Mouse (Mus musculus): ENCODE results near the gene Spag17. TPM values are rescaled to one million over a fixed set of nuclear protein-coding genes. Genes with fewer than 3 reads are reported as not detected.

The Spag17 gene
- polyA plus RNA-seq, 1 experiment: 0.03 TPM

DNA sequence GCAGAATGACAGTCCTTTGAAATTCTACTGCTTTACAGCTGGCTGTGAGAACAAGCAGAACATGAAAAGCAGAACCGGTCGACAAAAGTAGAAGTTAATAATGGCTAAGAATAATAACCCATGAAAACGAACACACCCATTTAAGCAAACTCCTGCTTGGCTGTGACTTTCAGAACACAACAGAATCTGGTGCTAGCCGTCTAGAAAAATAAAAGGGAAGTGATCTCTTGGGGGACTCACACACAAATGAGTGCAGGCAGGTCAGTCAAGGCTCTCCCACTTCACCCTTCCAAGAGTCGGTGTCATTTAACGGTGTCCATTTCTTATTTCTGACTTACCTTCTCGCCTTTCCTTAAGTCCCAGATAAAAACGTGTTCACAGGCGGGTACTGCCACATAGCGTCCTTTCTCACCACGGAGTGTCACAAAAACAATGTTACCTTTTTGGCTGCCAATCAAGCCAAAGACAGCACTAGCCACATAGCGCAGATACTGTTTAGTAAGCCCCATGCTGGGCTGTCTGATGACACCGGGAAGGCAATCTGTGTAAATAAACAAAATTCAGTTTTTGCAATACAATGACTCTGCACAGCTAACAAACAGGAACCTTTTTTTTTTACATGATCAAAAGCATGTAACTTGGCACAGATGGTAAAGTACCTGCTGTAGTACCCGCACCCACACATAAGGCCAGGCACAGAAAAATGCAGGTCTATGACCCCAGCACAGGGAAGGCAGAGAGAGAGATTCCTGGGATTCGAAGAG is 275.7 kb downstream of the Spag17 start:
- Histone ChIP-seq H3K4me3 (ENCODE audit: control insufficient read depth, insufficient read depth, low read length) (no peak overlapping the region), H3K27me3 (ENCODE audit: control insufficient read depth, insufficient read depth, low read length) (no peaks in the 10 kb centered on the region), H3K4me1 (replicated peaks; ENCODE audit: control insufficient read depth, insufficient read depth, low read length) (peaks cover 3% of the 10 kb centered on the region), H3K36me3 (ENCODE audit: control insufficient read depth, insufficient read depth, low read length) (peaks cover 19% of the 10 kb centered on the region; the same call in 1 of the 2 replicates), H3K27ac (ENCODE audit: control insufficient read depth, insufficient read depth, low read length) (no peak overlapping the region)
- TF ChIP-seq POLR2A (IDR thresholded peaks at IDR 0.05; ENCODE audit: control insufficient read depth, extremely low read depth, insufficient read depth, low read length, poor library complexity) (no peak), CTCF (IDR thresholded peaks at IDR 0.05; ENCODE audit: borderline replicate concordance, control insufficient read depth, extremely low read depth, insufficient read depth, low read length, poor library complexity) (no peak)
- DNase-seq: no peak
- 88% methylated on average over 15 of the region's 15 CpGs for whole genome bisulfite sequencing

DNA sequence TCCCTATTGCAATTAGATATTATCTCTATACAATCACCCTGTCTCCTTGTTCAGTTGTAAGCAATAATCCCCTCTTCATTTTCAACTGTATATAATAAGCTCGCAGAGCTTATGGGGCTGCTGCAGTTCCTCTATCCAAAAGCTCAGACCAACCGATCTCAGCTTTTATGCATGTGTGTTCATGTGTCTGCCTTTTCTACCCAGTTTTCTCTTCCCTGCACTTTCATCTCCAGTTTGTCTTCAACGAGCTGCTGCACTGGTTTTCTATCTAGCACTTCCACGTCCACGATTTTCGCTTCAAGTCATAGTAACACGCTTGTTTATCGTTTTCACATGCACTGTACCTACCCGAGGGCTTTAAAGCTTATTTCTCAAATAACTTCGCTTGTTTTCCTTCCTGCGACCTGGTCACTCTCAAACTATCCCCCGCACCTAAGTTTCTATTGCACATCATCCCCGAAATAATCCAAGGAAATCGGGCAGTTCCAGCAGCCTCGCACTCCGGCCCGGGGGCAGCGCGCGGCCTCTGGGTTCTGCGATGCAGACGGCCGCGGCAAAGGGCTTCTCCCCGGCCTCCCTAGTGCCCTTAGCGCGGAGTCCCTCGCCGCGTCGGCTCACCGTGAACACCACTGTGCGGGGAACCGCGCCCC is 276.6 kb downstream of the Spag17 start:
- no peaks in the 10 kb centered on the region for H3K27me3 ChIP-seq (ENCODE audit: control insufficient read depth, insufficient read depth, low read length)
- TF ChIP-seq POLR2A (IDR thresholded peaks at IDR 0.05; ENCODE audit: control insufficient read depth, extremely low read depth, insufficient read depth, low read length, poor library complexity) (no peak), CTCF (IDR thresholded peaks at IDR 0.05; ENCODE audit: borderline replicate concordance, control insufficient read depth, extremely low read depth, insufficient read depth, low read length, poor library complexity) (no peak)
- peak overlapping the region; percentile 69 for H3K4me3 ChIP-seq (ENCODE audit: control insufficient read depth, insufficient read depth, low read length)
- peaks cover 3% of the 10 kb centered on the region for H3K4me1 ChIP-seq (replicated peaks; ENCODE audit: control insufficient read depth, insufficient read depth, low read length)
- WGBS: under 1% methylated on average over 35 of the region's 35 CpGs
- peak; percentile 2 for DNase-seq
- H3K27ac ChIP-seq (ENCODE audit: control insufficient read depth, insufficient read depth, low read length): no peak overlapping the region
- peaks cover 14% of the 10 kb centered on the region; the same call in 1 of the 2 replicates for H3K36me3 ChIP-seq (ENCODE audit: control insufficient read depth, insufficient read depth, low read length)

DNA sequence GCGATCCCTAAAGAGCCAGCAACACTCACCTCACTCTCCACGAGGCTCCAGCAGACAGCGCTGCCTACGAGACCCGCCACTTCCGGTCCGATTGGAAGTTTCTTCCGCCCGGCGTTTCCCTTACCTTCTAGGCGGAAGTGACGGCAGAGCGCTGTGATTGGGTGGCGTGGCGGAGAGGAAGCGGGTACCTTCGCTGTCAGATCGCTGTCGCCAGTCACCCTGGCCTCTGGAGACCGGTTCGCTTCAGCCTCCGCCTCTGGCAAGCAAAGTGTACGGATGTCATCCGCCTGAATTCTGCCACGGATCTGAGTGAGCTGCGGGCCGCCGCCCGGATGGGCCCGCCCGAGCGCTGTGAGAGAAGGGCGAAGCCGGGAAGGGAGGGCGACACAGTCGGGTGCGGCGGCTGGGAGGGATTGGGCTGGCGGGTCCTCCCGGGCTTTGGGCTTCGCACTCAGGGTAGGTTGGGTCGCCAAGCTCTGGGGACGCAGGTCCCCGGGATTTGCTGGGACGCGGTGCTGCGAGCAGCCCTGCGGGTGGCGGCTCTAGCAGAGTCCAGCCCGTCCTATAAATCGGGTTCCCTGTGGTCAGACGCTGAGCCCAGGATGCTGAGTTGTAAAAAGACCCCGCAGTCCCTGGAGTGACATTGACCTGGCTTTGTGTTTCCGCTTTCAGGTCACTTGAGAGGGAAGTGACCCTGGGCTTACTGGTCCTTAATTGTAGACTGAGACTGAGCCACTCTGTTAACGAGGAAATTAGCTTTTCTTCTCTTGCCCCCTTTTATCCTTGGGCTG is 277.3 kb downstream of the Spag17 start, which contains the start of the genes Gdap2 and Wdr3:
Gdap2 (plus strand) TSS at position 67 of the 791 bp plus-strand sequence.
Wdr3 (minus strand) TSS at position 93 of the 791 bp plus-strand sequence.
- WGBS: under 1% methylated on average over 55 of the region's 55 CpGs
- DNase-seq: peak; percentile 95
- Histone ChIP-seq H3K36me3 (ENCODE audit: control insufficient read depth, insufficient read depth, low read length) (peaks cover 10% of the 10 kb centered on the region; the same call in 1 of the 2 replicates), H3K27me3 (ENCODE audit: control insufficient read depth, insufficient read depth, low read length) (no peaks in the 10 kb centered on the region), H3K4me3 (ENCODE audit: control insufficient read depth, insufficient read depth, low read length) (peak within 1 kb of the TSS; percentile 69), H3K4me1 (replicated peaks; ENCODE audit: control insufficient read depth, insufficient read depth, low read length) (peaks cover 3% of the 10 kb centered on the region), H3K27ac (ENCODE audit: control insufficient read depth, insufficient read depth, low read length) (peak within 1 kb of the TSS; percentile 39)
- TF ChIP-seq POLR2A (IDR thresholded peaks at IDR 0.05; ENCODE audit: control insufficient read depth, extremely low read depth, insufficient read depth, low read length, poor library complexity) (peak; percentile 93), CTCF (IDR thresholded peaks at IDR 0.05; ENCODE audit: borderline replicate concordance, control insufficient read depth, extremely low read depth, insufficient read depth, low read length, poor library complexity) (peak; percentile 46; the same call in 1 of the 2 replicates)

DNA sequence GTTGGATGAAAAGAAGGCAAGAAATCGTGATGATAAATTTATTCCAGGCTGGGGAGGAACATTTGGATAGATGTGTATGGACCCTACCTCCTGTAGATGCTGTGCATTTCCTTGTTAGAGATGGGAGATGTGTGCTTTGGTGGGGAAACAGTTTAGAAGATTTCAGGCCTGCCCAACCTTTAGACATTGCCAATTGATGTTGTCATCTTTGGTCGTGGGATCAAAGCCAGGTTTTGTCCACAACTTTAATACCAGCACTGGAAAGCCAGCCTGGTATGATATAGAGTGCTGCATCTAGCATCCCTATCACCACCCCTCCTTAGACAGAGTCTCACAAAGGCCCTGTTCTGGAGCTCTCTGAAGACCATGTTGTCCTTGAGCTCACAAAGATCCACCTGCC is 278.4 kb downstream of the Spag17 start:
- Histone ChIP-seq H3K27me3 (ENCODE audit: control insufficient read depth, insufficient read depth, low read length) (no peaks in the 10 kb centered on the region), H3K4me3 (ENCODE audit: control insufficient read depth, insufficient read depth, low read length) (no peak overlapping the region), H3K4me1 (replicated peaks; ENCODE audit: control insufficient read depth, insufficient read depth, low read length) (peaks cover 3% of the 10 kb centered on the region), H3K36me3 (ENCODE audit: control insufficient read depth, insufficient read depth, low read length) (peaks cover 10% of the 10 kb centered on the region; the same call in 1 of the 2 replicates), H3K27ac (ENCODE audit: control insufficient read depth, insufficient read depth, low read length) (no peak overlapping the region)
- WGBS: 87% methylated on average over 2 of the region's 2 CpGs
- DNase-seq: no peak
- no peak for TF ChIP-seq CTCF (IDR thresholded peaks at IDR 0.05; ENCODE audit: borderline replicate concordance, control insufficient read depth, extremely low read depth, insufficient read depth, low read length, poor library complexity)
- no peak for TF ChIP-seq POLR2A (IDR thresholded peaks at IDR 0.05; ENCODE audit: control insufficient read depth, extremely low read depth, insufficient read depth, low read length, poor library complexity)

DNA sequence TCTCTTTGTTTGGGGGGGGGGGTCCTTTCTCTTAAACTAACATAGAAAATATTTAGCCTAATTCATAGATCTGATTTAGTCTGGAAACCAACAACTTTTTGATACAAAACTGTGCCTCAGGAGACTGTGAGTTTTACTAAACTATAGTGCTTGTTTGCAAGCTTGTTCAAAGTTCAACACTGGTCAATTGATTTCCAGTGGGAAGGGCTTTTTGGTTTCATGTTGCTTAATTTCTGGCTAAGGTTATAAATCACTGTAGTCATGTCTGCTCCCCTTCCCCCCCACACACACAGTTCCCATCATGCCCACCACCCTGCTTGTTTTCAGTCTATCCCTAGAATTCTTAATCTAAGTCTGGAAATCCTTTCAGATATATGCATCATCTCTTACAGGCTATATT is 279.8 kb downstream of the Spag17 start:
- DNase-seq: no peak
- Histone ChIP-seq H3K4me1 (replicated peaks; ENCODE audit: control insufficient read depth, insufficient read depth, low read length) (peaks cover 3% of the 10 kb centered on the region), H3K36me3 (ENCODE audit: control insufficient read depth, insufficient read depth, low read length) (peaks cover under 1% of the 10 kb centered on the region; the same call in 1 of the 2 replicates), H3K27me3 (ENCODE audit: control insufficient read depth, insufficient read depth, low read length) (no peaks in the 10 kb centered on the region), H3K27ac (ENCODE audit: control insufficient read depth, insufficient read depth, low read length) (no peak overlapping the region), H3K4me3 (ENCODE audit: control insufficient read depth, insufficient read depth, low read length) (no peak overlapping the region)
- TF ChIP-seq CTCF (IDR thresholded peaks at IDR 0.05; ENCODE audit: borderline replicate concordance, control insufficient read depth, extremely low read depth, insufficient read depth, low read length, poor library complexity): no peak

DNA sequence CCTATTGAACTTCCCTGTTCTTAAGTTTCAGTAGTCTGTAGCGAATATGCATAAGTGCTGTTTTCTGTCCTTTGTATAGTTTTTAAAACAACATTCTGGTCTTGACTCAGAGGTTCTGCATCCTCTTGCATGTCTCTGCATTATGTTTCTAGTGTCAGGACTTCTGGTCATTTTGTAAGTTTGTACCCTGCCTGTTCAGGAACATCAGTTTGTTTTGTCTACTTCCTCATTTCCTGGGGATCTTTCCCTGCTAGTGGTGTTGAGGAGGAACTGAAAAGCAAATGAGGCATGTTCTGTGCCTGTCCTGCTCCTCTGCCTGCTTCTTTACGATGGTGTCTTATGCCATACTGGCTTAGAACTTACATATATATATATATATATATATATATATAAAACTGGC is 290.8 kb downstream of the Spag17 start:
- no peak overlapping the region for H3K27ac ChIP-seq (ENCODE audit: control insufficient read depth, insufficient read depth, low read length)
- no peaks in the 10 kb centered on the region for H3K27me3 ChIP-seq (ENCODE audit: control insufficient read depth, insufficient read depth, low read length)
- DNase-seq: no peak
- H3K36me3 ChIP-seq (ENCODE audit: control insufficient read depth, insufficient read depth, low read length): peaks cover 59% of the 10 kb centered on the region
- H3K4me1 ChIP-seq (replicated peaks; ENCODE audit: control insufficient read depth, insufficient read depth, low read length): no peaks in the 10 kb centered on the region
- no peak overlapping the region for H3K4me3 ChIP-seq (ENCODE audit: control insufficient read depth, insufficient read depth, low read length)
- WGBS: 84% methylated on average over 2 of the region's 2 CpGs
- no peak for TF ChIP-seq POLR2A (IDR thresholded peaks at IDR 0.05; ENCODE audit: control insufficient read depth, extremely low read depth, insufficient read depth, low read length, poor library complexity)
- no peak for TF ChIP-seq CTCF (IDR thresholded peaks at IDR 0.05; ENCODE audit: borderline replicate concordance, control insufficient read depth, extremely low read depth, insufficient read depth, low read length, poor library complexity)

Measured in thymus, adult 2 months (tissue).